Mouse (Mus musculus) CH12.LX (cell line): ENCODE measurements around the gene Mesd.

ENCODE experiments used
- CHD1 ChIP-seq: IDR thresholded peaks from 2 replicates; pipeline ENCODE4 v1.6.1; 2012; ENCODE audit warnings: low read depth, low read length, improper control_type of control experiment, inconsistent platforms
- CTCF ChIP-seq, 2 experiments: IDR thresholded peaks in 1 of 2; conservative IDR thresholded peaks in 1 of 2; 2 replicates each; pipeline ENCODE4 v1.5.1; 2011 to 2012; ENCODE audit warnings: low read depth in 2 of 2, low read length in 2 of 2, improper control_type of control experiment in 1 of 2, inconsistent platforms in 1 of 2, mild to moderate bottlenecking in 1 of 2, moderate library complexity in 1 of 2
- EP300 ChIP-seq: IDR thresholded peaks from 2 replicates; pipeline ENCODE4 v1.6.1; 2011; ENCODE audit warnings: low read length, improper control_type of control experiment
- ETS1 ChIP-seq: conservative IDR thresholded peaks from 2 replicates; pipeline ENCODE4 v1.6.1; 2012; ENCODE audit warnings: low read depth, mild to moderate bottlenecking, inconsistent platforms, low read length, improper control_type of control experiment, moderate library complexity
- MAFK ChIP-seq: IDR thresholded peaks from 2 replicates; pipeline ENCODE4 v1.6.1; 2011; ENCODE audit warnings: low read length, improper control_type of control experiment; ENCODE audit not compliant: insufficient replicate concordance
- MAX ChIP-seq: IDR thresholded peaks from 2 replicates; pipeline ENCODE4 v1.6.1; 2011; ENCODE audit warnings: low read length, improper control_type of control experiment
- POLR2A ChIP-seq: IDR thresholded peaks from 2 replicates; pipeline ENCODE4 v1.6.1; 2011; ENCODE audit warnings: low read depth, mild to moderate bottlenecking, improper control_type of control experiment, low read length
- RCOR1 ChIP-seq: conservative IDR thresholded peaks from 2 replicates; pipeline ENCODE4 v1.6.1; 2012; ENCODE audit warnings: low read depth, mild to moderate bottlenecking, inconsistent platforms, low read length, improper control_type of control experiment
- TBP ChIP-seq: conservative IDR thresholded peaks from 2 replicates; pipeline ENCODE4 v1.6.1; 2011; ENCODE audit warnings: low read depth, low read length, improper control_type of control experiment
- TCF12 ChIP-seq: IDR thresholded peaks from 2 replicates; pipeline ENCODE4 v1.6.1; 2014; ENCODE audit warnings: low read depth, mild to moderate bottlenecking, inconsistent platforms, low read length, improper control_type of control experiment
- UBTF ChIP-seq: IDR thresholded peaks from 2 replicates; pipeline ENCODE4 v1.6.1; 2012; ENCODE audit warnings: low read depth, mild to moderate bottlenecking, inconsistent platforms, low read length, improper control_type of control experiment, moderate library complexity
- ZC3H11A ChIP-seq: IDR thresholded peaks from 2 replicates; pipeline ENCODE4 v1.6.1; 2012; ENCODE audit warnings: low read depth, mild to moderate bottlenecking, inconsistent platforms, low read length, improper control_type of control experiment
- ZKSCAN1 ChIP-seq: IDR thresholded peaks from 2 replicates; pipeline ENCODE4 v1.6.1; 2012; ENCODE audit warnings: low read depth, inconsistent platforms, low read length, improper control_type of control experiment, borderline replicate concordance

DNA sequence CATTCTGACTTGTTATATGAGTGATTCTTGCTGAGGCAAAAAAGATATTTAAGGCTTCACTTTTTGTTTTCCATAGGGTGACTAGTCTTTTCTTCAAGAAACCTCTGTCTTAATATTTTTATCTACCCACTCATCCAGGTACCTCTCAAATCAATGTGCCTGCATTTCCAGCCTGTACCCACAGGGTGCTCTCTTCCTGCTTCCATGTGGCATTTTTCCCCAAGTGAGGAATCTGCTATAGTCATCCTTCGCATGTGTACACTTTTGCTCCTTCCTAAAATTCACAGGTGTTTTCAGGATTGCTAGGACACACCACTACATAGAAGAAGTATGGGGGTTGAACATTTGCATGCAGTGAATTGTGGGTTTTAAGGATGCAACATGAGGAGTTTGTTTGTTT, 10.1 kb downstream of the Mesd start:
- TF ChIP-seq MAX (no peak), ETS1 (no peak), CHD1 (no peak), UBTF (no peak), EP300 (no peak), RCOR1 (no peak), ZC3H11A (no peak), CTCF (conservative IDR thresholded peaks at IDR 0.05 in 1 of 2, IDR thresholded peaks at IDR 0.05 in 1 of 2; ENCODE audit: low read depth in 2 of 2, low read length in 2 of 2) (no peak), POLR2A (no peak), MAFK (no peak), ZKSCAN1 (no peak), TCF12 (no peak), TBP (no peak)
